Mouse (Mus musculus) adrenal gland, postnatal 36 days (tissue): ENCODE measurements around the gene Gm5737. TPM values are rescaled to one million over a fixed set of nuclear protein-coding genes. Genes with fewer than 3 reads are reported as not detected.

Experiments used
- DNase-seq, 2 experiments: peaks; one replicate each; pipeline ENCODE4 v3.0.0; 2021; ENCODE audit warnings: mixed read lengths in 1 of 2
- long read RNA-seq, 2 experiments: library from polyadenylated mRNA; stranded (forward); transcript quantifications; one replicate each; pipeline ENCODE4 v2.0.0; 2021; ENCODE audit warnings: borderline sequencing depth in 2 of 2
- total RNA-seq, 2 experiments: library from RNA; stranded (reverse); gene quantifications; 2 replicates each; pipeline ENCODE4 v1.2.3; 2021

Gm5737 gene
- not detected for total RNA-seq
- long read RNA-seq, experiment 1 = 0 reads
- long read RNA-seq, experiment 2 = 0 reads

GRCm38 (mm10) chr7:120811834-120812415, at the start of gene Gm5737:
Gene Gm5737 (plus strand): TSS chr7:120812365.
- DNase-seq = no peak

DNA sequence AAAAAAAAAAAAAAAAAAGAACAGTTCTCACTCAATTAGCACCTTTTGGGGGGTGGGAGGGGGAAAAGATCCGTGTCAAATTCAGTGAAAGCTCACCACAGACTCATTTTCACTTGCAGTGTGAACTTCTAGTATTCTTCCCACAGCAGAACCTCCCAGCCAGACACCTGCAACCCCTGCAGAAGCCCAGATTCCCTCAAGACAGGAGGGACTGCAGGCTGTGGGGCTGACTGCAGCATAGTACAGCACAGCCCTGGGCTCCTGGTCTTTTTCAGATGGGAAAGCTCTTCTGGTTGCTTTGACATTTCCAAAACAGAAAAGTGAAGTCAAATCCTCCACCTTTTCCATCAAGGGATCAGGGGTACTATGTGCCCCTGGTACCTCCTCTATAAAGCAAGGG, 44.8 kb upstream of the Gm5737 start:
- no peak for DNase-seq

DNA sequence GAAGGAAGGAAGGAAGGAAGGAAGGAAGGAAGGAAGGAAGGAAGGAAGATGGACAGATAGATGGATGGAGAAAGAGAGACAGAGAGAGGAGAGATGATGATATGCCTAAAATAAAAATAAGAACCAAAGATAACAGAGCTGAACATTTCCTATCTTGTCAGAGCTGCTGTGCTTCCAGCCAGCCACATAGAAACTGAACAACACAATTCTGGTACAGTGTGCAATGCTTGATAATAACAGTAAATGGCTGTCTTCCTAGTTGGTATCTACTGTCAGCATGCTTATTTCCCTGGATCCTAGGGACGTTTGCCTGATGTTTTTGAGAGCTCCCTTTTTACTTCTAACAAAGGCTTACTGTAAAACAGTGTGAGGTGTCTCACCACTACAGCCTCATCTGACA, 40.8 kb upstream of the Gm5737 start:
- DNase-seq = no peak

- DNase-seq = no peak
These were observed 34.2 kb upstream of the Gm5737 start for GRCm38 (mm10) chr7:120778012-120778411.

GRCm38 (mm10) chr7:120795544-120795943, 16.6 kb upstream of the Gm5737 start:
- no peak for DNase-seq

GRCm38 (mm10) chr7:120796369-120796768, 15.8 kb upstream of the Gm5737 start:
- DNase-seq = no peak

GRCm38 (mm10) chr7:120803268-120803667, 8.9 kb upstream of the Gm5737 start:
- no peak for DNase-seq

DNA sequence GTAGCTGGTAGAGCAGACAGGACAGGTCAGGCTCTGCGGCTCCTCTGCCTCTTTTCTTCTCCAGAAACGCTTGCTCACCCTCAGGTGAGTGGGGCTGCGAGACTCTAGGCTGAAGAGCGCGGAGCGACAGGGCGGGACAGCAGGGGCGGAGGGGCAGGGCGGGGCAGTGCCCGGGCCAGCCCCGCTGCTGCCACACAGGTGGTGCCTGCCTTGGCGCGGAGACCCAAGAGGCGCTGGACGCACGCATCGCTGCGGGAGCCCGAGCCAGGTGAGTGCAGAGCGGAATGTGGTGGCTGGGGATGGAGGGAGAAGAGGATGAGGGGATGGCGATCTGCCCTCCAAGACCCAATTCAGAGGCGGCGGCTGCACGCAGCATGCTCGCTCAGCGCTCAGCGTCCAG, 2.5 kb upstream of the Gm5737 start:
- no peak for DNase-seq

DNA sequence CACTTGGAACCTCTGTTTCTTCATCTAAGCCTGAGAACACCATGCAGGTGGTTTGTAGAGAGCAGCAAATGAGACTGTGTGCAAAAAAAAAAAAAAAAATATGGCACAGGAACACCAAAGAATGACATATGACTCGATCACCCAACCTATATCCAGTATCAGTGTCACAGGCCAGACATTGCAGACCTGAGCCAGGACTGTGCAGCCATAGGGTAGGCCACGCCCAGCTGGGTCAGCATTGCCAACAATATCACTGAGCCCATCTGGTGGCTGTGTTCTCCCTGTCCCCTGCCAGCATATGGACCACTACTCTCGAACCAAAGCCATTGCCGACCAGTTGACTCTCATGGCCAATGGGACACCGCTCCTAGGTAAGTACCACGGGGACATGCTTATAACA, 5.4 kb downstream of the Gm5737 start:
- no peak for DNase-seq

DNA sequence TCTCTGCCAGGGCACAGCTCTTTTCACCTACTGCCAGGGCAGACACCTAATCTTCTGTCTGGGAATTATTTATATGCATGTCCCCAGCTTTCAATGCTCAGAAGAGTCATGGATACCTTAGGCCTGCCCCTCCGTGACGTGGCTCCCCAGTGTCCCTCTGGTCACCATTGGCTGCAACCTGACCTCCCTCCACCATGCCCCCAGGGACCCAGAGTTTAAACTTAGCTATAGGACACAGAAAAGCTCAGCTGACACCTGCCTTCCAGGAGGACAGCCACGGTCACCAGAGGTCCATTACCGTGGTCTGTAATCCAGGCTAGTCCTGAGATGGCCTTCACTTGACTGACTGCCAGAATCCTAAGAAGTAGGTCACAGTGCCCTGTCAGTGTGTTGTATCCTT, 7.2 kb downstream of the Gm5737 start:
- no peak for DNase-seq

DNA sequence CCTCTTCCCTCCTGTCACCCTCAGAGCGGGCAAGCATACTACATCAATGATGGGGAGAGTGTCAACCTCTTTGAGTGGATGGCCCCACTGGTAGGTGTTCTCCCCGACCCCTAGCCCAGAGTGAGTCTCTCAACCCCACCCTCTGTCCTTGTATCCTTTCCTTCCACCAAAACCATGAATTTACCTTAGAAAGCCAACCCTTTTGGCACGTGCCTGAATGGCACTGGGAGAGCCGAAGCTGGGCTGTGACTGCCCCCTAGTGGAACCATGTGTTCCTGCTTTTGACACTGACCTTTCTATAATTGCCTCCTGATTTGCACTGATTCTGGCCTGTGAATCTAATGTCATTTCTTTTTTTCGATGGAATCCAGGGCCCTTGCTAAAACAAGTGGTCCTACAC, 11.1 kb downstream of the Gm5737 start:
- peak; percentile 68 to 84 for DNase-seq

- DNase-seq = no peak
These were observed 12.9 kb downstream of the Gm5737 start for GRCm38 (mm10) chr7:120825097-120825496.

- DNase-seq = peak; percentile 47 to 67
These were observed 14.2 kb downstream of the Gm5737 start for GRCm38 (mm10) chr7:120826408-120826807.

GRCm38 (mm10) chr7:120830431-120831381, 18.5 kb downstream of the Gm5737 start:
- peak; percentile 73 to 82 for DNase-seq

- no peak for DNase-seq
These were observed 22.3 kb downstream of the Gm5737 start for GRCm38 (mm10) chr7:120834426-120834825.

DNA sequence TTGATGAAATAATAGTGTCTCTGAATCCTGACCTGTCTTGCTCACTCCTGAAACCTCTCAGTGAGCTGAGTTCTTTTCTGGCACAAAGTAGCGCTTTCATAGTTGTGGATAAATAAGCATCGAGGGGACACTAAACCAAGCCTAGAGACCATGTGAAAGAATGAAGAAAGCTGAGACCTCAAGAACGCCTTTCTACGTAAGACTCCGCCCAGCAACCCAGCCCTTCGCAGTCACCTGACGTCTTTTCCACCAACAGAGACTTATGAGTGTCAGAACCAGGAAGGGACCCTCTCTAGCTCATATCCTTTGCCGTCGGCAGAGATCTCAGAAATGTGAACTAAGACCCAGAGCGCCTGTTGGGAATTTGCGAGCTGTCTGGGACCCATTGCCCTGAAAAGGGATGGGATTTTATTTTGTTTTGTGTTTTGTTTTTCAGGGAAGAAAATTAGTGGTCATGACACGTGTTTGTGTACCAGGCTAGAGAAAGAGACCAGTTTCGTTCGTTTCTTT, 22.8 kb downstream of the Gm5737 start:
- peak; percentile 79 to 82 for DNase-seq

DNA sequence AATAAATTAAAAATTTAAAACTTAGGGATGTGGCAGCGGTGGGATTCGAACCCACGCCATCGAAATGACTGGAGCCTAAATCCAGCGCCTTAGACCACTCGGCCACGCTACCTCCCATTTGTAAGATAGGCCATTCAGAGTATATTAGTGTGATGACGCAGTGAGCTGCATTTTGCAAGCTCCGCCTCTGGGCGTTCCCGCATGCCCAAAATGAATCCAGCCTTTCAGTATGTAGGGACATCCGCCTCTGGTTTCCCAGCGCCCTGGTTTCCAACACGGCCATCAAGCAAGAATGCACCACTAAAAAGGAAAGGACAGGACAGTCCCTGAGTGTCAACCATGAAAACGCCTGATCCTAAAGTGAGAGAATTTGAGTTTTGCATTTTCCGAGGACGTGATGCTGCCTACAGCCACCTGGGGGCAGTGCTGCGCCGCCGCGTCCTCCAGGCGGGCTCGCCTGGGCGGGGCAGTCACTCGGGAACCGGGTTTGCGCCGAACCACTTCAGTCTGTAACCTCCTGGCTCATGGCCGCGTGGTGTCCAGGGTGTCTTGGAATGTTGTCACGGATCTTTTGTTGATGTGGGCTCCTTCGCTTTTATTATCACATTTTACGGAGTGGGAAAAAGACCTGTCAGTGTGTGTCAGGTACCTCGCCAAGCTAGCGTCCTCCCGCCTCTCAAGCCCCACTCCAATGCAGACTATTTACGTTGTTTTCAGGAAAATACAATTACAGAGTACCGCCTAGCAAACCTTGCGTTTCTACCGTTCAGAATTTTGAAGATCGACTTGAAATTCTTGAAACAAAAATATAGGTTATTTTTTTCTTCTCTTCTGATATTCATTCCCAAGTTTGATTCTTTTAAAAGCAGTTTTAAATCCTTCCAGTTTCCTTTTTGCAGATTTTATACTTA, 23.5 kb downstream of the Gm5737 start:
- DNase-seq = peak; percentile 93

GRCm38 (mm10) chr7:120836361-120836760, 24.2 kb downstream of the Gm5737 start:
- no peak for DNase-seq

GRCm38 (mm10) chr7:120838436-120839160, 26.4 kb downstream of the Gm5737 start:
- peak; percentile 83 to 89 for DNase-seq

GRCm38 (mm10) chr7:120839786-120840185, 27.6 kb downstream of the Gm5737 start:
- DNase-seq = no peak

DNA sequence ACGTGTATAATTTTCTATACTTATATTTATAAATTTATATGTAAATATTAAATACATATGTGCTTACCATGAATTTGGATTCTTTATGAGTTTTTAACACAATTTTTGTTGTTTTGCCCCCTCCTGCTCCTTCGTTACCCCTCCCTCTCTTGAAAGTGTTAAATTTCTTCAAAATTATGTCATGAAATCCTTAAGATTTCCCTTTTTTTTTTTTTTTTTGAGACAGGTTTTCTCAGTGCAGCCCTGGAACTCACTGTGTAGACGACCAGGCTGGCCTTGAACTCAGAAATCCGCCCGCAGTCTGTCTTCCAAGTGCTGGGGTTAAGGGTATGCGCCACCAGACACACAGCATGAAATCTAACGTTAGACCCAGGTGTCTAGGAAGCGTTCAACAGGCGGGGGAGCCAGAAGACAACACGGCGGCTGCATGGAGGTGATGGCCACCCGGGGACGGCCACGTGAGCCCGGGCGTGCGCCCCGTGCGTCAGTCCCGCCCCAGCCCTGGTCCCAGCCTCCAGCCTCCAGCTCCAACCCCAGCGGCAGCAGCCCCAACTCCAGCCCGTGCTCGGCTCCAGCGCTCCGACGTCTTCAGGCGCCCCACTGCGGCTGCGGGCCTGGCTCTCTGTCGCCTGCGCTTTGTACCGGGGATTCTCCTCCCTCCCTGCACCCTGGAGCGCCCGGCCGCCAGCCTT, 30.3 kb downstream of the Gm5737 start, which contains the start of gene Eef2k:
Eef2k (plus strand) TSS at position 487 of the 692 bp plus-strand sequence.
- peak; percentile 94 to 96 for DNase-seq
